Mouse (Mus musculus) gastrocnemius, postnatal 25 days (tissue): ENCODE measurements around the gene Robo1. TPM values are rescaled to one million over a fixed set of nuclear protein-coding genes. Genes with fewer than 3 reads are reported as not detected.

ENCODE experiments used
- DNase-seq: peaks from one replicate; pipeline ENCODE4 v3.0.0; 2022
- total RNA-seq, 2 experiments: library from RNA; stranded (reverse); gene quantifications; 1 replicate in 1 of 2; 2 replicates in 1 of 2; pipeline ENCODE4 v1.2.3; 2021

The Robo1 gene
- total RNA-seq, 2 experiments from 2014 or later = 1.7 to 1.8 TPM

- DNase-seq = no peak
These were observed 370.9 kb downstream of the Robo1 start for GRCm38 (mm10) chr16:72678947-72679558.

GRCm38 (mm10) chr16:72685604-72686479 is 377.7 kb downstream of the Robo1 start:
- no peak for DNase-seq

GRCm38 (mm10) chr16:72686480-72687053 is 378.5 kb downstream of the Robo1 start:
- DNase-seq = no peak

- no peak for DNase-seq
These were observed 379.5 kb downstream of the Robo1 start for GRCm38 (mm10) chr16:72687651-72688050.

- DNase-seq = no peak
These were observed 380.1 kb downstream of the Robo1 start for GRCm38 (mm10) chr16:72688185-72688681.

GRCm38 (mm10) chr16:72691909-72692308 is 383.8 kb downstream of the Robo1 start:
- DNase-seq = no peak

- DNase-seq = no peak
These were observed 385.6 kb downstream of the Robo1 start for GRCm38 (mm10) chr16:72693446-72694274.

GRCm38 (mm10) chr16:72694787-72695186 is 386.7 kb downstream of the Robo1 start:
- DNase-seq = no peak

- no peak for DNase-seq
These were observed 391.3 kb downstream of the Robo1 start for GRCm38 (mm10) chr16:72699238-72700006.

GRCm38 (mm10) chr16:72700297-72700696 is 392.2 kb downstream of the Robo1 start:
- no peak for DNase-seq

GRCm38 (mm10) chr16:72703486-72703885 is 395.4 kb downstream of the Robo1 start:
- DNase-seq = no peak

- DNase-seq = no peak
These were observed 397.7 kb downstream of the Robo1 start for GRCm38 (mm10) chr16:72705851-72706250.

GRCm38 (mm10) chr16:72708526-72708925 is 400.4 kb downstream of the Robo1 start:
- DNase-seq = no peak

GRCm38 (mm10) chr16:72717118-72717802 is 409.2 kb downstream of the Robo1 start:
- DNase-seq = no peak

GRCm38 (mm10) chr16:72719063-72719462 is 411.0 kb downstream of the Robo1 start:
- DNase-seq = no peak

GRCm38 (mm10) chr16:72720979-72721378 is 412.9 kb downstream of the Robo1 start:
- DNase-seq = no peak

GRCm38 (mm10) chr16:72721713-72722481 is 413.8 kb downstream of the Robo1 start:
- DNase-seq = no peak

- DNase-seq = no peak
These were observed 426.1 kb downstream of the Robo1 start for GRCm38 (mm10) chr16:72734234-72734633.

GRCm38 (mm10) chr16:72735175-72735574 is 427.1 kb downstream of the Robo1 start:
- DNase-seq = no peak

GRCm38 (mm10) chr16:72735588-72735987 is 427.5 kb downstream of the Robo1 start:
- no peak for DNase-seq
